Mouse (Mus musculus) lung, embryonic 15.5 days (tissue): ENCODE data around the gene Gm16368. TPM values are rescaled to one million over a fixed set of nuclear protein-coding genes. Genes with fewer than 3 reads are reported as not detected.
"Not testable (repeated sequence)": the region's sequence is repeated elsewhere in the genome, so short reads cannot be mapped to it uniquely, and the experiment has no call there.

Experiments
- ATAC-seq: fragments of 200-750 bp; cut with Nextera tagmentation; 2 replicates; pipeline ENCODE4 v1.8.0; 2017; ENCODE audit warnings: moderate number of reproducible peaks, borderline replicate concordance; ENCODE audit not compliant: low FRiP score, low TSS enrichment; ENCODE audit errors: extremely low read depth
- H3K27ac ChIP-seq: fragments of 300-500 bp; sonication (generic); 2 replicates; pipeline ENCODE4 v1.5.1; 2015; ENCODE audit warnings: moderate library complexity, mild to moderate bottlenecking, inconsistent platforms
- H3K27me3 ChIP-seq: fragments of 300-500 bp; sonication (generic); 2 replicates; pipeline ENCODE4 v1.6.1; 2015; ENCODE audit warnings: inconsistent platforms
- H3K36me3 ChIP-seq: fragments of 300-500 bp; sonication (generic); 2 replicates; pipeline ENCODE4 v1.6.1; 2015; ENCODE audit warnings: inconsistent platforms
- H3K4me1 ChIP-seq: fragments of 300-500 bp; sonication (generic); 2 replicates; pipeline ENCODE4 v1.6.1; 2015; ENCODE audit warnings: inconsistent platforms
- H3K4me2 ChIP-seq: fragments of 300-500 bp; sonication (generic); 2 replicates; pipeline ENCODE4 v1.6.1; 2015; ENCODE audit warnings: inconsistent platforms, mild to moderate bottlenecking, moderate library complexity
- H3K4me3 ChIP-seq: fragments of 300-500 bp; sonication (generic); 2 replicates; pipeline ENCODE4 v1.5.1; 2015; ENCODE audit warnings: mild to moderate bottlenecking, inconsistent platforms
- H3K9ac ChIP-seq: fragments of 300-500 bp; sonication (generic); 2 replicates; pipeline ENCODE4 v1.6.1; 2015; ENCODE audit warnings: inconsistent platforms
- H3K9me3 ChIP-seq: fragments of 300-500 bp; sonication (generic); 2 replicates; pipeline ENCODE4 v1.6.1; 2016; ENCODE audit warnings: inconsistent platforms
- WGBS: fragments of 180-500 bp; shearing (Covaris S2); methylation state at CpG from one replicate; pipeline ENCODE4 v1.1.7; 2015; 5-methylcytosine and 5-hydroxymethylcytosine counted together
- polyA plus RNA-seq: library from polyadenylated mRNA; unstranded; fragments of >200 nt; fragmentation: Nextera tagmentation; extraction: Ambion mirVana; gene quantifications from 2 replicates; pipeline ENCODE4 v1.2.1, GENCODE M21; 2015

Gm16368 gene
- not detected in 2 replicates for polyA plus RNA-seq

- H3K4me1 ChIP-seq, H3K4me3 ChIP-seq, ATAC-seq, H3K36me3 ChIP-seq, H3K9me3 ChIP-seq, H3K4me2 ChIP-seq, H3K9ac ChIP-seq, H3K27ac ChIP-seq, H3K27me3 ChIP-seq: not testable (repeated sequence)
- WGBS = 83% methylated on average over 1 of the region's 1 CpGs
Observed at GRCm38 (mm10) chr12:88083397-88083796, at the start of gene Gm16368. Gm16368 (plus strand) TSS chr12:88083697.

GRCm38 (mm10) chr12:88039062-88039461 is 44.4 kb upstream of the Gm16368 start:
- not testable (repeated sequence) for ATAC-seq, H3K4me3 ChIP-seq, H3K36me3 ChIP-seq, H3K4me2 ChIP-seq, H3K9ac ChIP-seq, H3K27ac ChIP-seq, H3K4me1 ChIP-seq, H3K9me3 ChIP-seq, H3K27me3 ChIP-seq

GRCm38 (mm10) chr12:88039703-88040102 is 43.8 kb upstream of the Gm16368 start:
- WGBS = 82% methylated on average over 1 of the region's 1 CpGs
- not testable (repeated sequence) for ATAC-seq, H3K9me3 ChIP-seq

GRCm38 (mm10) chr12:88045226-88045625 is 38.3 kb upstream of the Gm16368 start:
- H3K9me3 ChIP-seq, H3K9ac ChIP-seq, H3K36me3 ChIP-seq, H3K4me3 ChIP-seq, H3K4me2 ChIP-seq, H3K27ac ChIP-seq, H3K27me3 ChIP-seq, H3K4me1 ChIP-seq, ATAC-seq: not testable (repeated sequence)
- 50% methylated on average over 1 of the region's 1 CpGs for WGBS

More at GRCm38 (mm10) chr12:88039703-88040102, 43.8 kb upstream of the Gm16368 start:
- not testable (repeated sequence) for H3K9ac ChIP-seq, H3K36me3 ChIP-seq, H3K27me3 ChIP-seq, H3K4me1 ChIP-seq, H3K4me2 ChIP-seq, H3K4me3 ChIP-seq, H3K27ac ChIP-seq

Other genes with a start within 250 kb of the Gm16368 start
- not detected in 2 replicates for gene Gm2001, start 241.4 kb upstream of the Gm16368 start, polyA plus RNA-seq
- not detected in 2 replicates for gene Gm2016, start 209.6 kb upstream of the Gm16368 start, polyA plus RNA-seq
- not detected in 2 replicates for gene Gm2022, start 188.3 kb upstream of the Gm16368 start, polyA plus RNA-seq
- gene Gm2035, start 163.8 kb upstream of the Gm16368 start, polyA plus RNA-seq = not detected in 2 replicates
- gene Gm2042, start 129.6 kb upstream of the Gm16368 start, polyA plus RNA-seq = not detected in 2 replicates
- gene Gm2075, start 71.8 kb upstream of the Gm16368 start, polyA plus RNA-seq = not detected in 2 replicates
- not detected in 2 replicates for gene Gm6803, start 64.9 kb upstream of the Gm16368 start, polyA plus RNA-seq
- not detected in 2 replicates for gene Gm2056, start 56.7 kb upstream of the Gm16368 start, polyA plus RNA-seq
- not detected in 2 replicates for gene Gm10436, start 98.4 kb downstream of the Gm16368 start, polyA plus RNA-seq
- gene Gm8332, start 166.4 kb downstream of the Gm16368 start, polyA plus RNA-seq = not detected in 2 replicates
- not detected in 2 replicates for gene Gm5662, start 190.8 kb downstream of the Gm16368 start, polyA plus RNA-seq
- not detected in 2 replicates for gene Gm5039, start 240.3 kb downstream of the Gm16368 start, polyA plus RNA-seq